Mouse (Mus musculus) lung, postnatal 0 days (tissue): ENCODE measurements around the gene Wfdc15b. TPM values are rescaled to one million over a fixed set of nuclear protein-coding genes. Genes with fewer than 3 reads are reported as not detected.
"Not testable (repeated sequence)": the region's sequence is repeated elsewhere in the genome, so short reads cannot be mapped to it uniquely, and the experiment has no call there.

Experiments
- ATAC-seq: fragments of 200-750 bp; cut with Nextera tagmentation; 2 replicates; pipeline ENCODE4 v1.8.0; 2017; ENCODE audit warnings: moderate library complexity
- DNase-seq: peaks from one replicate; pipeline ENCODE4 v3.0.0-alpha.2; 2016; ENCODE audit warnings: low spot score
- H3K27ac ChIP-seq: fragments of 300-500 bp; sonication (generic); 2 replicates; pipeline ENCODE4 v1.5.1; 2014; ENCODE audit warnings: antibody characterized with exemption, mild to moderate bottlenecking, low read length, mixed read lengths
- H3K27me3 ChIP-seq: fragments of 300-500 bp; sonication (generic); replicated peaks from 2 replicates; pipeline ENCODE4 v1.6.1; 2014; ENCODE audit warnings: low read length, mixed read lengths; ENCODE audit not compliant: insufficient read depth
- H3K36me3 ChIP-seq: fragments of 300-500 bp; sonication (generic); 2 replicates; pipeline ENCODE4 v1.6.1; 2014; ENCODE audit warnings: low read length, mixed read lengths; ENCODE audit not compliant: insufficient read depth
- H3K4me1 ChIP-seq: fragments of 300-500 bp; sonication (generic); 2 replicates; pipeline ENCODE4 v1.6.1; 2014; ENCODE audit warnings: antibody characterized with exemption, low read depth, low read length, mixed read lengths; ENCODE audit not compliant: insufficient read depth
- H3K4me2 ChIP-seq: fragments of 300-500 bp; sonication (generic); replicated peaks from 2 replicates; pipeline ENCODE4 v1.6.1; 2014; ENCODE audit warnings: low read depth, mild to moderate bottlenecking, low read length, moderate library complexity, mixed read lengths
- H3K4me3 ChIP-seq: fragments of 300-500 bp; sonication (generic); 2 replicates; pipeline ENCODE4 v1.5.1; 2014; ENCODE audit warnings: low read depth, low read length
- H3K9ac ChIP-seq: fragments of 300-500 bp; sonication (generic); replicated peaks from 2 replicates; pipeline ENCODE4 v1.6.1; 2014; ENCODE audit warnings: low read depth, mild to moderate bottlenecking
- H3K9me3 ChIP-seq: fragments of 300-500 bp; sonication (generic); 2 replicates; pipeline ENCODE4 v1.6.1; 2016; ENCODE audit warnings: low read length, mixed read lengths
- CTCF ChIP-seq: IDR thresholded peaks from 2 replicates; pipeline ENCODE4 v1.5.1; 2016; ENCODE audit warnings: antibody characterized with exemption, mild to moderate bottlenecking
- EP300 ChIP-seq: IDR thresholded peaks from 2 replicates; pipeline ENCODE4 v1.6.1; 2016; ENCODE audit warnings: antibody characterized with exemption, mild to moderate bottlenecking, control low read depth
- WGBS: fragments of 180-500 bp; shearing (Covaris S2); extraction: QIAGEN DNeasy Blood & Tissue Kit; methylation state at CpG from one replicate; pipeline ENCODE4 v1.1.7; 2014; 5-methylcytosine and 5-hydroxymethylcytosine counted together
- polyA plus RNA-seq: library from polyadenylated mRNA; unstranded; fragments of >200 nt; fragmentation: Nextera tagmentation; extraction: Ambion mirVana; gene quantifications from 2 replicates; pipeline ENCODE4 v1.2.1, GENCODE M21; 2015

Wfdc15b gene
- polyA plus RNA-seq, 1 experiment from 2014 or later: not detected

- no peaks in the 10 kb centered on the region for H3K36me3 ChIP-seq
- no peak overlapping the region for H3K27ac ChIP-seq
- no peaks in the 10 kb centered on the region for H3K4me1 ChIP-seq
- H3K27me3 ChIP-seq: no peaks in the 10 kb centered on the region
- DNase-seq (no peak), ATAC-seq (no peak)
- H3K4me2 ChIP-seq: no peak overlapping the region
- H3K9ac ChIP-seq: no peak overlapping the region
- TF ChIP-seq EP300 (no peak), CTCF (no peak)
- no peak overlapping the region for H3K4me3 ChIP-seq
- H3K9me3 ChIP-seq: no peaks in the 10 kb centered on the region
- 77% methylated on average over 5 of the region's 5 CpGs for WGBS
These were observed 8.7 kb downstream of the Wfdc15b start for GRCm38 (mm10) chr2:164212711-164213110.

GRCm38 (mm10) chr2:164210892-164211291 lies 10.6 kb downstream of the Wfdc15b start:
- no peak for TF ChIP-seq CTCF
- TF ChIP-seq EP300: no peak
- Histone ChIP-seq H3K4me3 (no peak overlapping the region), H3K4me2 (no peak overlapping the region), H3K4me1 (no peaks in the 10 kb centered on the region), H3K9ac (no peak overlapping the region), H3K36me3 (no peaks in the 10 kb centered on the region), H3K27me3 (no peaks in the 10 kb centered on the region), H3K27ac (no peak overlapping the region), H3K9me3 (no peaks in the 10 kb centered on the region)
- WGBS: 88% methylated on average over 4 of the region's 4 CpGs
- DNase-seq (no peak), ATAC-seq (no peak)

GRCm38 (mm10) chr2:164206676-164207075 lies 14.8 kb downstream of the Wfdc15b start:
- H3K27me3 ChIP-seq: no peaks in the 10 kb centered on the region
- H3K36me3 ChIP-seq: no peaks in the 10 kb centered on the region
- TF ChIP-seq CTCF (no peak), EP300 (no peak)
- H3K9ac ChIP-seq: no peak overlapping the region
- H3K4me2 ChIP-seq: no peak overlapping the region
- 51% methylated on average over 4 of the region's 4 CpGs for WGBS
- H3K4me3 ChIP-seq: no peak overlapping the region
- H3K9me3 ChIP-seq: no peaks in the 10 kb centered on the region
- H3K27ac ChIP-seq: no peak overlapping the region
- DNase-seq (no peak), ATAC-seq (no peak)
- H3K4me1 ChIP-seq: no peaks in the 10 kb centered on the region

- not testable (repeated sequence) for H3K36me3 ChIP-seq, H3K27ac ChIP-seq, H3K4me3 ChIP-seq, DNase-seq, H3K9me3 ChIP-seq, H3K4me2 ChIP-seq, ATAC-seq, H3K9ac ChIP-seq, H3K4me1 ChIP-seq, H3K27me3 ChIP-seq
- WGBS: 83% methylated on average over 10 of the region's 10 CpGs
These were observed 15.4 kb downstream of the Wfdc15b start for GRCm38 (mm10) chr2:164206011-164206410.

- no peak within 1 kb of the TSS for H3K9ac ChIP-seq
- ATAC-seq (no peak), DNase-seq (no peak)
- no peaks in the 10 kb centered on the region for H3K4me1 ChIP-seq
- 74% methylated on average over 20 of the region's 20 CpGs for WGBS
- no peaks in the 10 kb centered on the region for H3K36me3 ChIP-seq
- H3K4me2 ChIP-seq: no peak within 1 kb of the TSS
- H3K4me3 ChIP-seq: no peak within 1 kb of the TSS
- H3K27me3 ChIP-seq: no peaks in the 10 kb centered on the region
- TF ChIP-seq EP300: no peak
- TF ChIP-seq CTCF: no peak
- H3K9me3 ChIP-seq: no peaks in the 10 kb centered on the region
- no peak within 1 kb of the TSS for H3K27ac ChIP-seq
These were observed 21.7 kb downstream of the Wfdc15b start, which contains the start of gene Wfdc15a for GRCm38 (mm10) chr2:164199626-164200327. Gene Wfdc15a (minus strand): TSS chr2:164200130.

GRCm38 (mm10) chr2:164196700-164196990 lies 24.8 kb downstream of the Wfdc15b start:
- Histone ChIP-seq H3K4me2 (no peak overlapping the region), H3K9ac (no peak overlapping the region), H3K4me1 (no peaks in the 10 kb centered on the region), H3K27ac (no peak overlapping the region), H3K36me3 (no peaks in the 10 kb centered on the region), H3K27me3 (no peaks in the 10 kb centered on the region), H3K4me3 (no peak overlapping the region), H3K9me3 (no peaks in the 10 kb centered on the region)
- DNase-seq (no peak), ATAC-seq (no peak)
- WGBS: 62% methylated on average over 5 of the region's 5 CpGs
- TF ChIP-seq EP300: no peak
- no peak for TF ChIP-seq CTCF
